ENCODE assay signal across 8 mouse cellular contexts in the genomic region with DNA sequence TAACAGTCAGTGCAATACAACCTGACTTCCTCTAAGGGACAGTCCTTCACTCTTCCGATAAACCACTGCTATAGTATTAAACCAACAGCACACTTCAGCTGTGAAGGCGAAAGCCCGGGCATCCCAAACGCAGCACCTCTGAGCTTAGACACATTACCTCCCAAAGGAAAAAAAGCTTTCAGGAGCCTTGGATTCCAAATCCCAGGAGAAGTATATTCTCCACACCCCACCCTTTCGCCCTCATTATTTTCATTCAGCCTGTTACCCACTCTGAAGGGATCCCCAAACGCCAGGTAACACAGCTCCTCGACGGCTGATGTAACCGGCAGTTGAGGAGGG. TPM values are rescaled to one million over a fixed set of nuclear protein-coding genes. Genes with fewer than 3 reads are reported as not detected.
DNase-seq lines count a peak whose midpoint lies in the region; ATAC-seq and TF ChIP-seq lines count a peak whose summit lies in the region.

No protein-coding gene starts in this region.

- H3K9me3 ChIP-seq in embryonic facial prominence, embryonic 12.5 days: no peaks in the 10 kb centered on the region
- H3K9me3 ChIP-seq in hindbrain, postnatal 0 days (ENCODE audit: low read length): no peaks in the 10 kb centered on the region
- H3K9me3 ChIP-seq in midbrain, postnatal 0 days (ENCODE audit: low read length): no peaks in the 10 kb centered on the region

- peak overlapping the region; percentile 98 for H3K27ac ChIP-seq in left cerebral cortex, adult 2 months
- H3K27ac ChIP-seq in embryonic facial prominence, embryonic 12.5 days: peak overlapping the region; percentile 100
- peak overlapping the region; percentile 98 for H3K27ac ChIP-seq in hindbrain, postnatal 0 days
- peak overlapping the region; percentile 100 for H3K27ac ChIP-seq in midbrain, postnatal 0 days (ENCODE audit: low read depth, low read length)

- H3K9ac ChIP-seq in embryonic facial prominence, embryonic 12.5 days: peak overlapping the region; percentile 100
- H3K9ac ChIP-seq in hindbrain, postnatal 0 days (replicated peaks; ENCODE audit: low read length): peak overlapping the region; percentile 92
- peak overlapping the region; percentile 100 for H3K9ac ChIP-seq in midbrain, postnatal 0 days (replicated peaks; ENCODE audit: low read length, poor library complexity, severe bottlenecking)

- H3K4me2 ChIP-seq in embryonic facial prominence, embryonic 12.5 days (replicated peaks): peak overlapping the region; percentile 85
- peak overlapping the region; percentile 70 for H3K4me2 ChIP-seq in hindbrain, postnatal 0 days (ENCODE audit: low read depth, low read length)
- peak overlapping the region; percentile 59 for H3K4me2 ChIP-seq in midbrain, postnatal 0 days (ENCODE audit: low read depth, low read length, poor library complexity, severe bottlenecking)

- peaks cover 45% of the 10 kb centered on the region for H3K36me3 ChIP-seq in embryonic facial prominence, embryonic 12.5 days
- H3K36me3 ChIP-seq in hindbrain, postnatal 0 days (ENCODE audit: insufficient read depth, low read length): peaks cover 43% of the 10 kb centered on the region
- H3K36me3 ChIP-seq in midbrain, postnatal 0 days (ENCODE audit: insufficient read depth, low read length): peaks cover 38% of the 10 kb centered on the region

- no peak for ATAC-seq in embryonic facial prominence, embryonic 12.5 days (ENCODE audit: insufficient number of reproducible peaks, insufficient read depth, low FRiP score, low TSS enrichment)
- ATAC-seq in hindbrain, postnatal 0 days: no peak
- no peak for ATAC-seq in midbrain, postnatal 0 days (ENCODE audit: low FRiP score)

- WGBS in embryonic facial prominence, embryonic 12.5 days: 4% methylated on average over 9 of the region's 9 CpGs
- WGBS in hindbrain, postnatal 0 days: 3% methylated on average over 9 of the region's 9 CpGs
- WGBS in midbrain, postnatal 0 days: 4% methylated on average over 9 of the region's 9 CpGs

- no peak for DNase-seq in left cerebral cortex, adult 2 months (ENCODE audit: extremely low spot score in 1 of 2, low spot score in 2 of 2)
- no peak for DNase-seq in left cerebral cortex, adult 18-20 months (ENCODE audit: low spot score in 2 of 2)
- no peak for DNase-seq in hindbrain, postnatal 0 days (ENCODE audit: low spot score)
- no peak for DNase-seq in midbrain, postnatal 0 days (ENCODE audit: low spot score)
- no peak for DNase-seq in layer of hippocampus, adult 9-11 months
- DNase-seq in cerebellum, adult 9-11 months: no peak
- no peak for DNase-seq in left cerebral cortex, postnatal 4 days

- peak overlapping the region; percentile 100 for H3K4me3 ChIP-seq in left cerebral cortex, adult 2 months
- H3K4me3 ChIP-seq in embryonic facial prominence, embryonic 12.5 days: peak overlapping the region; percentile 100
- H3K4me3 ChIP-seq in hindbrain, postnatal 0 days (ENCODE audit: low read length): peak overlapping the region; percentile 70
- peak overlapping the region; percentile 95 for H3K4me3 ChIP-seq in midbrain, postnatal 0 days (ENCODE audit: low read depth, low read length)

- H3K27me3 ChIP-seq in embryonic facial prominence, embryonic 12.5 days: no peaks in the 10 kb centered on the region
- no peaks in the 10 kb centered on the region for H3K27me3 ChIP-seq in hindbrain, postnatal 0 days (ENCODE audit: insufficient read depth, low read length)
- no peaks in the 10 kb centered on the region for H3K27me3 ChIP-seq in midbrain, postnatal 0 days (ENCODE audit: insufficient read depth, low read length)

- intact Hi-C loops in left cerebral cortex, adult 2 months (cut with DNase I): loop anchor here (1.0 to 10.0 kb wide), 4 partner anchors 14 to 1246 kb away; partner anchors contain the start of genes Fam57b, Ppp4c, Sh2b1 and Tufm
- intact Hi-C loops in left cerebral cortex, postnatal 4 days (cut with DNase I): no loop called here

- TF ChIP-seq CTCF in left cerebral cortex, adult 2 months (IDR thresholded peaks at IDR 0.05): no peak
- no peak for TF ChIP-seq CTCF in hindbrain, postnatal 0 days (IDR thresholded peaks at IDR 0.05; ENCODE audit: low read depth)
- no peak for TF ChIP-seq CTCF in midbrain, postnatal 0 days (IDR thresholded peaks at IDR 0.05)

- peaks cover 9% of the 10 kb centered on the region for H3K4me1 ChIP-seq in embryonic facial prominence, embryonic 12.5 days
- no peaks in the 10 kb centered on the region for H3K4me1 ChIP-seq in hindbrain, postnatal 0 days (ENCODE audit: insufficient read depth, low read length)
- H3K4me1 ChIP-seq in midbrain, postnatal 0 days (ENCODE audit: insufficient read depth, low read length): peaks cover 3% of the 10 kb centered on the region; the same call in 1 of the 2 replicates

RNA-seq across cellular contexts. Expression of gene Atxn2l, which starts 1.6 kb away (rescaled TPM):
- total RNA-seq in left cerebral cortex, adult 2 months (2021): 100 to 1,000 TPM; 131 to 139 TPM
- total RNA-seq in left cerebral cortex, adult 18-20 months (2021): 100 to 1,000 TPM; 110 to 115 TPM
- 62.9 and 64.0 TPM in 2 replicates for polyA plus RNA-seq in embryonic facial prominence, embryonic 12.5 days (2016; fragmentation: Nextera tagmentation; extraction: Ambion mirVana)
- 71.1 and 72.3 TPM in 2 replicates for total RNA-seq in hindbrain, postnatal 0 days (2014; rRNA removed)
- 45.9 and 54.0 TPM in 2 replicates for polyA plus RNA-seq in hindbrain, postnatal 0 days (2015; fragmentation: Nextera tagmentation; extraction: Ambion mirVana)
- 80.5 and 84.0 TPM in 2 replicates for total RNA-seq in midbrain, postnatal 0 days (2014; rRNA removed)
- polyA plus RNA-seq in midbrain, postnatal 0 days (2015; fragmentation: Nextera tagmentation; extraction: Ambion mirVana): 52.1 and 65.4 TPM in 2 replicates
- 100 to 1,000 TPM; 164 to 165 TPM for total RNA-seq in left cerebral cortex, postnatal 4 days (2021)

RNA-seq across cellular contexts. Expression of gene Tufm, which starts 14.5 kb away (rescaled TPM):
- total RNA-seq in left cerebral cortex, adult 2 months (2021): 10 to 100 TPM; 78.0 to 93.5 TPM
- total RNA-seq in left cerebral cortex, adult 18-20 months (2021): 10 to 100 TPM; 90.5 to 94.1 TPM
- 138 and 141 TPM in 2 replicates for polyA plus RNA-seq in embryonic facial prominence, embryonic 12.5 days (2016; fragmentation: Nextera tagmentation; extraction: Ambion mirVana)
- 62.5 and 66.1 TPM in 2 replicates for total RNA-seq in hindbrain, postnatal 0 days (2014; rRNA removed)
- polyA plus RNA-seq in hindbrain, postnatal 0 days (2015; fragmentation: Nextera tagmentation; extraction: Ambion mirVana): 106 TPM in 2 replicates
- total RNA-seq in midbrain, postnatal 0 days (2014; rRNA removed): 68.6 and 86.2 TPM in 2 replicates
- 101 and 106 TPM in 2 replicates for polyA plus RNA-seq in midbrain, postnatal 0 days (2015; fragmentation: Nextera tagmentation; extraction: Ambion mirVana)
- 10 to 100 TPM; 80.9 to 96.5 TPM for total RNA-seq in left cerebral cortex, postnatal 4 days (2021)

RNA-seq across cellular contexts. Expression of gene Sh2b1, which starts 26.4 kb away (rescaled TPM):
- total RNA-seq in left cerebral cortex, adult 2 months (2021): 10 to 100 TPM; 76.5 to 78.3 TPM
- total RNA-seq in left cerebral cortex, adult 18-20 months (2021): 10 to 100 TPM; 73.1 to 76.3 TPM
- 60.2 and 62.6 TPM in 2 replicates for polyA plus RNA-seq in embryonic facial prominence, embryonic 12.5 days (2016; fragmentation: Nextera tagmentation; extraction: Ambion mirVana)
- 34.1 and 41.1 TPM in 2 replicates for total RNA-seq in hindbrain, postnatal 0 days (2014; rRNA removed)
- polyA plus RNA-seq in hindbrain, postnatal 0 days (2015; fragmentation: Nextera tagmentation; extraction: Ambion mirVana): 50.4 and 54.5 TPM in 2 replicates
- 41.3 and 46.8 TPM in 2 replicates for total RNA-seq in midbrain, postnatal 0 days (2014; rRNA removed)
- polyA plus RNA-seq in midbrain, postnatal 0 days (2015; fragmentation: Nextera tagmentation; extraction: Ambion mirVana): 63.9 and 64.9 TPM in 2 replicates
- 10 to 100 TPM; 72.5 to 77.7 TPM for total RNA-seq in left cerebral cortex, postnatal 4 days (2021)

RNA-seq across cellular contexts. Expression of gene Atp2a1, which starts 38.7 kb away (rescaled TPM):
- total RNA-seq in left cerebral cortex, adult 2 months (2021): under 1 TPM; 0.14 to 0.35 TPM
- total RNA-seq in left cerebral cortex, adult 18-20 months (2021): under 1 TPM; 0.12 to 0.49 TPM
- 22.3 and 26.8 TPM in 2 replicates for polyA plus RNA-seq in embryonic facial prominence, embryonic 12.5 days (2016; fragmentation: Nextera tagmentation; extraction: Ambion mirVana)
- total RNA-seq in hindbrain, postnatal 0 days (2014; rRNA removed): 0.99 and 5.4 TPM in 2 replicates
- 0.40 and 0.68 TPM in 2 replicates for polyA plus RNA-seq in hindbrain, postnatal 0 days (2015; fragmentation: Nextera tagmentation; extraction: Ambion mirVana)
- 0.14 and 0.33 TPM in 2 replicates for total RNA-seq in midbrain, postnatal 0 days (2014; rRNA removed)
- 0.35 and 0.56 TPM in 2 replicates for polyA plus RNA-seq in midbrain, postnatal 0 days (2015; fragmentation: Nextera tagmentation; extraction: Ambion mirVana)
- total RNA-seq in left cerebral cortex, postnatal 4 days (2021): under 1 TPM in 1 of 2 experiments, not detected in 1; 0.12 TPM
